Mouse (Mus musculus) E14TG2a.4 (cell line): ENCODE data around the gene B4galnt2.

Source experiments
- CTCF ChIP-seq: conservative IDR thresholded peaks from 2 replicates; pipeline ENCODE4 v1.5.1; 2014; ENCODE audit warnings: low read length
- POU5F1 ChIP-seq: IDR thresholded peaks from 2 replicates; pipeline ENCODE4 v1.6.1; 2014; ENCODE audit warnings: low read length, borderline replicate concordance

DNA sequence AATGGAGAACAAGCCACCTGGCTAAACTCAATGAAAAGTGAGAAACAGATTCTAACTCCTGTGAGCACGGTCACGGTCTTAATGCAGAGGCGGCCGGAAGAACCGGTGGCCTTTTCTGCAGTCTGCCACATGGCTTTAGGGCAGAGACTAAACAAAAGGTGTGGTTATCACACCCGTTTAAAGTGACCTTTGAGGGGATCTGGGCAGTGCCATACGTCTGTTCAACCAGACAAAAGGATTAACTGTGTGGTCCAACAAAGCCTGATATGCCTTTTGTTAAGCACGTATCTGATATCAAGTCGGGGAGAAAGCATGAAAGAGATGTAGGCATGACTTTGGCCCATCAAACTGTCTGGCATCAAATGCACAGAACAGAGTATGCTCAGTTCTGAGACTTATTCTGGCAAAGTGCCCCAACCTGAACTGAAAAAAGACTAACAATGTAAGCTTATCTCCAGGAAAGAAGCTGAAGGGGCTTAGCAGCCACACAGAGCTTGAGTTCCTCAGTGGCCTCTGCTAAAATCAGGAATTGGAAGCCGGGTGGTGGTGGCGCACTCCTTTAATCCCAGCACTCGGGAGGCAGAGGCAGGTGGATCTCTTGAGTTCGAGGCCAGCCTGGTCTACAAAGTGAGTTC lies 31.3 kb upstream of the B4galnt2 start:
- TF ChIP-seq CTCF = no peak
- no peak for TF ChIP-seq POU5F1
